Mouse (Mus musculus): ENCODE results near the gene Rfng. TPM values are rescaled to one million over a fixed set of nuclear protein-coding genes. Genes with fewer than 3 reads are reported as not detected.

The Rfng gene
- total RNA-seq, 2 experiments from 2014 or later = 12.2 to 12.5 TPM

Other genes starting within 250 kb of the Rfng start
- gene Mcrip1, start 234.5 kb downstream of the Rfng start, total RNA-seq (2021) = 10 to 100 TPM; 70.5 to 72.7 TPM
- under 1 TPM in 1 of 2 experiments, not detected in 1; 0.60 TPM for gene Ppp1r27, start 233.1 kb downstream of the Rfng start, total RNA-seq (2021)
- gene P4hb, start 211.0 kb downstream of the Rfng start, total RNA-seq (2021) = 100 to 1,000 TPM; 306 to 311 TPM
- gene Arhgdia, start 202.6 kb downstream of the Rfng start, total RNA-seq (2021) = 100 to 1,000 TPM; 236 to 257 TPM
- gene Alyref, start 185.8 kb downstream of the Rfng start, total RNA-seq (2021) = 10 to 100 TPM; 86.1 to 88.3 TPM
- 100 to 1,000 TPM in 1 of 2 experiments, 10 to 100 TPM in 1; 95.1 to 105 TPM for gene Anapc11, start 185.8 kb downstream of the Rfng start, total RNA-seq (2021)
- gene Npb, start 175.7 kb downstream of the Rfng start, total RNA-seq (2021) = under 1 TPM; 0.55 to 0.98 TPM
- gene Pcyt2, start 166.3 kb downstream of the Rfng start, total RNA-seq (2021) = 10 to 100 TPM; 39.7 to 45.8 TPM
- gene Sirt7, start 159.0 kb downstream of the Rfng start, total RNA-seq (2021) = 10 to 100 TPM; 11.9 to 12.5 TPM
- gene Mafg, start 150.6 kb downstream of the Rfng start, total RNA-seq (2021) = 10 to 100 TPM; 24.2 to 27.0 TPM
- gene Pycr1, start 140.4 kb downstream of the Rfng start, total RNA-seq (2021) = 1 to 10 TPM; 4.8 to 5.5 TPM
- gene Myadml2, start 136.0 kb downstream of the Rfng start, total RNA-seq (2021) = 10 to 100 TPM; 38.0 to 41.6 TPM
- under 1 TPM in 1 of 2 experiments, not detected in 1; 0.12 TPM for gene Notum, start 123.0 kb downstream of the Rfng start, total RNA-seq (2021)
- gene Aspscr1, start 111.2 kb downstream of the Rfng start, total RNA-seq (2021) = 10 to 100 TPM; 52.8 to 53.0 TPM
- gene Cenpx, start 70.5 kb downstream of the Rfng start, total RNA-seq (2021) = 10 to 100 TPM; 38.1 to 40.6 TPM
- 10 to 100 TPM in 1 of 2 experiments, 1 to 10 TPM in 1; 9.7 to 10.1 TPM for gene Lrrc45, start 70.3 kb downstream of the Rfng start, total RNA-seq (2021)
- gene Rac3, start 62.7 kb downstream of the Rfng start, total RNA-seq (2021) = 1 to 10 TPM; 1.4 to 1.7 TPM
- 1 to 10 TPM; 3.2 to 4.1 TPM for gene Dcxr, start 56.9 kb downstream of the Rfng start, total RNA-seq (2021)
- gene Cbr2, start 52.1 kb downstream of the Rfng start, total RNA-seq (2021) = 10 to 100 TPM in 1 of 2 experiments, 1 to 10 TPM in 1; 8.3 to 14.4 TPM
- 10 to 100 TPM; 20.1 to 21.0 TPM for gene Hmga1b, start 21.4 kb downstream of the Rfng start, total RNA-seq (2021)
- 10 to 100 TPM; 61.7 to 69.1 TPM for gene Gps1, start 65 bp upstream of the Rfng start, total RNA-seq (2021)
- 10 to 100 TPM; 33.1 to 34.8 TPM for gene Dus1l, start 12.2 kb upstream of the Rfng start, total RNA-seq (2021)
- gene Fasn, start 40.3 kb upstream of the Rfng start, total RNA-seq (2021) = 10 to 100 TPM; 27.4 to 33.8 TPM
- 1 to 10 TPM; 1.7 to 1.8 TPM for gene Ccdc57, start 148.7 kb upstream of the Rfng start, total RNA-seq (2021)
- gene Slc16a3, start 164.3 kb upstream of the Rfng start, total RNA-seq (2021) = 1 to 10 TPM; 4.0 to 4.4 TPM
- 10 to 100 TPM; 86.0 to 89.5 TPM for gene Csnk1d, start 207.1 kb upstream of the Rfng start, total RNA-seq (2021)